Mouse (Mus musculus) Patski (cell line): ENCODE data around the gene Med28. TPM values are rescaled to one million over a fixed set of nuclear protein-coding genes. Genes with fewer than 3 reads are reported as not detected.

ENCODE experiments used
- ATAC-seq: fragments of 100-300 bp; one replicate; pipeline ENCODE4 v1.8.0; 2021
- CTCF ChIA-PET: fragments of 350-600 bp; sonication (Branson Sonifier 250); formaldehyde crosslinking; loops from one replicate; lab custom pipeline; 2022; ENCODE audit warnings: inconsistent platforms; lab: Charles Lee
- POLR2A ChIA-PET: fragments of 350-600 bp; sonication (Branson Sonifier 250); formaldehyde crosslinking; loops from one replicate; lab custom pipeline; 2022; ENCODE audit warnings: antibody characterized with exemption, inconsistent platforms; lab: Charles Lee
- DNase-seq: peaks from one replicate; pipeline ENCODE4 v3.0.0-alpha.2; 2011; ENCODE audit warnings: low read depth, low spot score
- H3K27me3 ChIP-seq: fragments of 371-371 bp; one replicate; pipeline ENCODE4 v1.5.1; 2021
- CTCF ChIP-seq: fragments of 100-300 bp; IDR thresholded peaks from one replicate; pipeline ENCODE4 v1.5.1; 2021
- in situ Hi-C: fragments of 300-500 bp; cut with MboI; formaldehyde crosslinking; loops from 3 replicates; pipeline ENCODE4 v1.11.1; 2018; ENCODE audit warnings: low pct_unique_long_range_greater_than_20kb, mixed read lengths
- polyA plus RNA-seq: library from polyadenylated mRNA; unstranded; gene quantifications from one replicate; pipeline ENCODE4 v1.2.3, GENCODE M21; 2021

Gene Med28
- polyA plus RNA-seq, 1 experiment from 2014 or later: 156 TPM

DNA sequence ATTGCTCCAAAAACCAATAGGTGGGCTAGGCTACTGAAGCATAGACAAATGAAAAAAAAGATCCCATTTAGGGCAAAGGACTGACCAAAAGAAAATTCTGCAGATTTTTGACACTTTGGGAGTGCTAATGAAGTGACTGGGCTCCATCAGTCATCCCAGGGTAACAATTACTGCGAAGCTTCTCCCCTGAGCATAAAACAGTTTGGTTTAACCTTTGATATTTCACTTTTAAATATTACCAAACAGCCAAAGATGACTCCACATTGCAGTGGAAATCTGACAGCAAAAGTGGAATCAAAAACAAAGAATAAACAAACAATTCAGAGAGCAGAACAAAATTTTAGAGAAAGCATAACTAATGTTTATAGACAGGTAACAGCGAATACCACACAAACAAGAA is 38.9 kb upstream of the Med28 start:
- DNase-seq (no peak), ATAC-seq (no peak)
- ChIA-PET POLR2A (no interaction called here), CTCF (interaction anchor here (1.4 to 1.8 kb wide), 3 partner anchors 10 to 187 kb away, joined by 3 to 4 read pairs (median 4); no protein-coding TSS in a partner anchor)
- in situ Hi-C loops: loop anchor here (25.0 kb wide), 1 partner anchor 381 kb away; the partner anchor contains the start of gene Lcorl
- TF ChIP-seq CTCF: no peak
- peaks cover 13% of the 10 kb centered on the region for H3K27me3 ChIP-seq

DNA sequence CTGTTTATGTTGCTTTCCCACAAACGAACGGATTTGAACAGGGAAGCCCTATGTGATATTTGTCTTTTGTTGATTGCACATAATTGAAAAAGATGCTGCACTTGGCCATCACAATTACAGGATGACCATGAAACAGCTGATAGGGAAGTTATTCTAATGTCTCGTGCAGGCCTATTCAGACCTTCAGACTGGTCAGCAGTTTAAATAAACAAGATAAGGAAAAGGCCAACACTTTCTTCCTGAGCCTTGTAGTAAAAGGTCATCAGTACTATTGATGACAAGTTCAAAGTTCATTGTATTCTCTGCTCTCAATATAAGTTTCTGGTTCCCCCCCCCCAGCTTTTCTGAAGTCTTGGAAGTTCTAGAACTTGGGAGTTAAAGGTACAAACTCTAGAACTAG is 37.4 kb upstream of the Med28 start:
- no peak for TF ChIP-seq CTCF
- no peak for DNase-seq
- in situ Hi-C loops: loop anchor here (25.0 kb wide), 1 partner anchor 380 kb away; the partner anchor contains the start of gene Lcorl
- no peak for ATAC-seq
- peaks cover 20% of the 10 kb centered on the region for H3K27me3 ChIP-seq
- ChIA-PET POLR2A (no interaction called here), CTCF (interaction anchor here (1.0 to 1.4 kb wide), 2 partner anchors 9 to 28 kb away, joined by 3 to 6 read pairs; no protein-coding TSS in a partner anchor)

DNA sequence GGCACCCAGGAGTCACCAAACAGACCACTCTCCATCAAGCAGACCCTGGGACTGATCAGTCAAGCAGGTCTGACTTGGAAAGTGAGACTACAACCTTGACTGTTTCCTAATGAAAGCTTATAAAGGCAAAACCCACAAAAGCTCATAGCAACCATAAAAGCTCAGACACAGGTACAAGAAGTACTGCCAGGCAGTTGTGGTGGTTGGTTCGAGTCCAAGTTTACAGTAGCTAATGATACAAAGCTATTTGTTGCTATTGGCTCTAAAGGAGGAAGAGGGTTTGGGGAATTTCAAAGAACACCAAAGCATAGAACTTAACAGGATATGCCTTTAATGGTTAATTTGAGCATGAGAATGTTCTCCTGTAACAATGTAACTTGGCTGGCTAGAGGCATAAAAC is 36.4 kb upstream of the Med28 start:
- no peak for DNase-seq
- CTCF ChIA-PET: interaction anchor here (1.0 to 1.5 kb wide), 3 partner anchors 8 to 26 kb away, joined by 3 to 6 read pairs (median 3); no protein-coding TSS in a partner anchor
- H3K27me3 ChIP-seq: peaks cover 31% of the 10 kb centered on the region
- no peak for TF ChIP-seq CTCF
- POLR2A ChIA-PET: no interaction called here
- ATAC-seq: no peak
- in situ Hi-C loops: loop anchor here (25.0 kb wide), 1 partner anchor 379 kb away; the partner anchor contains the start of gene Lcorl

DNA sequence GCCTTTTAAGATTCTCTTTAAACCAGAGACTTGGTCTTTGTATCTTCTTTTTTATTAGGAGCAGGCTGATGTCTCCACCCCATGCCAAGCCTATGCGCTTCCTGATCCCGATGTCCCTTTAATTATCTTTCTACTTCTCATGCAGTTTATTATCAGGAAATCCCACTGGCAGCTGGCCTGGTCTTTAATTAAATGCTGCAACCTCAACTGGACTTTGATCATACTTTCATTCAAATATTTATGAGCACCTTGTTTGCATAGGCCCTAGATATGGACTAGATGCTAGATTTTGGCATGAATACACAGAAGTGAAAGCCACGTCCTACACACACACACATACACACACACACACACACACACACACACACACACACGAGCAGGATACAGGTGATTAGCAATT is 28.3 kb upstream of the Med28 start:
- no peak for TF ChIP-seq CTCF
- CTCF ChIA-PET: interaction anchor here (1.1 to 2.5 kb wide), 3 partner anchors 9 to 15 kb away, joined by 4 to 6 read pairs (median 6); no protein-coding TSS in a partner anchor
- ATAC-seq (no peak), DNase-seq (no peak)
- in situ Hi-C loops: loop anchor here (25.0 kb wide), 1 partner anchor 371 kb away; the partner anchor contains the start of gene Lcorl
- POLR2A ChIA-PET: interaction anchor here (1.0 kb wide), 1 partner anchor 12 kb away, joined by 4 read pairs; no protein-coding TSS in a partner anchor
- peaks cover 32% of the 10 kb centered on the region for H3K27me3 ChIP-seq

DNA sequence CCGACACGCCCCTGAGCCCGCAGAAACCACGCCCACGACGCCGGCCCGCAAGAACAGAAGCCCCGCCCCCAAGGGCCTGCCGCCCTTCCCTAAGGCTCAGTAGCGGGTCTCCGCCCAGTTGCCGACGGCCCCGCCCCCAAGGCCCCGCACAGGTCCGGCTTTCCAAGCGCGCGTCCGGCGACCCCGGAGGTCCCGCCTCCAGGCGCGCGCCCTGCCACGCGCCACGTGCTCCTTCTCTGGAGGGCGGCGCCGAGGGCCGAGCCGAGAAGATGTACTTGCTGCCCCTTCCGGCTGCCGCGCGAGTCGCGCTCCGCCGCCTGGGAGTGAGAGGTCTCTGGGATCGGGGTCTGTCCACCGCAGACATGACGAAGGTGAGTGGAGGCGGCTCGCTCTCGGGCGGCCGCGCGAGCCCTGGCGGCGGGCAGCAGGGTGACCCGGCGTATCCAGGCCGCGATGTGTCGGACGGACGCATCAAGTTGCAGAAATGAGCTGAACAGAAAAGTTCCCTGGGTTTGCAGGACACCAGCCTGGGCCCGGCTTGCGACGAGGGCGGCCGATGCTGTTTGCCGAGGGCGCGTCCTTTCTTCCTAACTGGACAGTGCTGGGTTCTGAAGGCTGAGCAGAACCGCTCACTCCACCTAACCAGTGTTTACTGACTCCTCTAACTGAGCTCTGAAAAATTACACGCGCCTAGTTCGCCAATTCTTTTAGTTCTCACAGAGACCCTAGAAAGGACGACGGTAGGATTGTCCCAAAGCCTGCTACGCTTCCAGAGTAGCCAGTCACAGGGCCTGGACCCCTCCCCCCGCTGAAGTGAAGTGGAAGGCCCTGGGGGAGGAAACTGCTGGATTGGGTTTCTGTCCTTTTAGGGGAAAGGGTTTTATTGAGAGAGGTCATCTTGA is 26.6 kb upstream of the Med28 start, which contains the start of gene Lap3:
TSS of gene Lap3 (plus strand) at position 184 of the 902 bp plus-strand sequence.
- ATAC-seq (peak; percentile 88), DNase-seq (peak; percentile 56)
- H3K27me3 ChIP-seq: peaks cover 18% of the 10 kb centered on the region
- peak; percentile 80 for TF ChIP-seq CTCF
- ChIA-PET CTCF (interaction anchor here (1.4 kb wide), 1 partner anchor 20 kb away, joined by 3 read pairs; no protein-coding TSS in a partner anchor), POLR2A (interaction anchor here (0.6 to 0.9 kb wide), 2 partner anchors 15 to 174 kb away, joined by 3 read pairs; no protein-coding TSS in a partner anchor)
- in situ Hi-C loops: loop anchor here (25.0 kb wide), 1 partner anchor 369 kb away; the partner anchor contains the start of gene Lcorl

DNA sequence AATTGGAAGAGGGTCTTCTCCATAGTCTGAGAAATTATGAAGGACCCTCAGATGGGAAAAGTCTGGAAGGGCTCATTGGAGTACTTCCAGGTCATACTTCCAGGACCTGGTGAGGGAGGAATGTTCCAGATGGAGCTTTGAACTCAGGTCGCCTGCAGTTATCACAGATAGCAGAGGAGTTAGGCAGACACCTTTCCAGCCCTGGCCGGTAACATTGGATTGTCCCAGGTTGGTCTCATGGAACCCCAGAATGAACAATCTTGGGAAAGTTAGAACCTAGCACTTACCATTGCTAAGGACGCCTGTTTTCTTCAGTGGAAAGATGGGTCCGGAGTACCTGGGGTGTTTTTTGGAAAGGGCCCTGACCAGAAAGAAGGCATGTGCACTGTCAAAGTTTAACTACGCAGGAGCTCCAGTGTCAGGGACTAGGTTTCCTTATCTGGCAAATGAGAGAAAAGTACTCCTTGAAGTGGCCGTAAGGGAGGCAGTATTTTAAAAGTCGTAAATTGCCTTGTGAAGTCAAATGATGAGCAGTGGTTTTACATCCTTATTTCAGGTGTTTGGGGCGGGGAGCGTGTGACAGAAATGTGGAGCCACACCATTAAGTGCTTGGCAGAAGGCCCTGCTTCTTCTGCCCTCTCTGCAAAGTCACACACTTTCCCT is 25.8 kb upstream of the Med28 start:
- ChIA-PET POLR2A (interaction anchor here (0.6 to 0.9 kb wide), 2 partner anchors 16 to 174 kb away, joined by 3 read pairs; no protein-coding TSS in a partner anchor), CTCF (interaction anchor here (1.2 to 1.4 kb wide), 2 partner anchors 19 to 24 kb away, joined by 3 read pairs; no protein-coding TSS in a partner anchor)
- H3K27me3 ChIP-seq: peaks cover 10% of the 10 kb centered on the region
- DNase-seq: no peak
- no peak for TF ChIP-seq CTCF
- ATAC-seq: no peak
- in situ Hi-C loops: loop anchor here (25.0 kb wide), 1 partner anchor 368 kb away; the partner anchor contains the start of gene Lcorl

DNA sequence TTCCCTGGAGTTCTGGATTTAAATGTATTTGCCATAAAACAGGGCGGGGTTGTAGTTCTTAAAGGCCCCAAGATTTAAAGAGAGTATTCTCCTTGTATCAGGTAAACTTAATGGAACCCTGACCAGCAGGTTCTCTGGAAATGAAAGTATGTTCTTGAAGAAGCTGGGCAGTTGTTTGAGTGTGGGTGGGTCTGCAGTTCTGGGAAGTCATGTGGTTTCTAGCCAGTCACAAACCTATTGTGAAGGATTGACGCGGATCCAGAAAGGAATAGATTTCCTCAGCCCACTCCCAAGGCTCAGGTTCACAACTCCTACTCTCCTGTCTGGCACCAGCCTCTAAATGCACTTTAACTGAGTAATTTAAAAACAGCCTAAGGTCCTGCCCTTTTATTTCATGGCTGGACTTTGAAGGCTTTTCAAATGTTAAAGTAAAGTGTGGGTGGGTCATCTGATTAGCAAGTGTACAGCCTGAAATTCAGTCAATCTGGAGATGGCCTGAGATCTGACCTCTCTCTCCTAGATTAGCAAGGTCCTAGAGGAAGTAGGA is 24.5 kb upstream of the Med28 start:
- CTCF ChIA-PET: interaction anchor here (1.2 kb wide), 1 partner anchor 23 kb away, joined by 3 read pairs; no protein-coding TSS in a partner anchor

DNA sequence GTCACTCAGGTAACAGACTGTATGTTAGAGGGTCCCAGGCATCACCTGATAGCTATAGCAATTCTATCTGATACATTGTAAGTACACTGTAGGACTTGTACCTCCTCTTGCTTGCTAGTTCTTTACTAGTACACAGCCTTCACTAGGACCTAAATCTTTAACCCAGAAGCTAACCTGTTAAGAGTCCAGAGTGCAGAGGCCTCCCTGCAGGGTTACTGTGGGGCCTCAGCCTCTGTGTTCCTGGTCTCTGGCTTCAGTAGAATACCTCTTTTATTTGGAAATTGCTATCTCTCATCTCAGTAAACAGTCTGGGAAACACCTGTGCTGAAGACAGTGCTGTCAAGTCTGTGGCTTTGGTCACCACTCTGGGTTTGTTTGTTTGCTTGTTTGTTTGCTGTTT is 24.0 kb upstream of the Med28 start:
- ChIA-PET POLR2A (interaction anchor here (1.5 kb wide), 1 partner anchor 15 kb away, joined by 4 read pairs; no protein-coding TSS in a partner anchor), CTCF (interaction anchor here (0.7 kb wide), 1 partner anchor 12 kb away, joined by 3 read pairs; no protein-coding TSS in a partner anchor)
- ATAC-seq: no peak
- in situ Hi-C loops: loop anchor here (25.0 kb wide), 1 partner anchor 366 kb away; the partner anchor contains the start of gene Lcorl
- H3K27me3 ChIP-seq: no peaks in the 10 kb centered on the region
- TF ChIP-seq CTCF: no peak
- no peak for DNase-seq

More for the DNA sequence above, 24.5 kb upstream of the Med28 start:
- no peak for TF ChIP-seq CTCF
- H3K27me3 ChIP-seq: peaks cover 5% of the 10 kb centered on the region
- ATAC-seq (no peak), DNase-seq (no peak)
- POLR2A ChIA-PET: interaction anchor here (1.5 kb wide), 1 partner anchor 16 kb away, joined by 4 read pairs; no protein-coding TSS in a partner anchor
- in situ Hi-C loops: loop anchor here (25.0 kb wide), 1 partner anchor 367 kb away; the partner anchor contains the start of gene Lcorl

DNA sequence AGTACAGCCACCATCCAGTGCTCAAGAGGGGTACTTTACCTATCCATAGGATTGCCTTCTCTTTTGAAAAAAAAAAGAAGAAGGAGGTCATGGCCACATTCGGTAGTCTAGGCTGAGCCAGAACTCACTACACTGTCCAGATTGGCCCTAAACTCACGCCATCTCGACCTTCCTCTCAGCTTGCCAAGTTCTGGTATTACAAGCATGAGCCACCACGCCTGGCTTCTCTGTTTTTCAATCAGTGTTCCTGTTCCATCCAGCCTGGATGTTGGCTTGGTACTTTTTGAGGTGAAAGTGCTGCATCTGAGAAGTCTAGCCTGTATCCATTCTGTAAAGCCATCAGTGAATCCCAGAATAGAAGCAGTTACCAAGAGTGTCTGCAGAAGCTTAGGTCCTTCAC is 23.6 kb upstream of the Med28 start:
- TF ChIP-seq CTCF: no peak
- in situ Hi-C loops: loop anchor here (25.0 kb wide), 1 partner anchor 366 kb away; the partner anchor contains the start of gene Lcorl
- POLR2A ChIA-PET: interaction anchor here (1.5 kb wide), 1 partner anchor 15 kb away, joined by 4 read pairs; no protein-coding TSS in a partner anchor
- CTCF ChIA-PET: interaction anchor here (0.7 to 1.0 kb wide), 2 partner anchors 12 to 18 kb away, joined by 3 read pairs; no protein-coding TSS in a partner anchor
- no peak for ATAC-seq
- no peaks in the 10 kb centered on the region for H3K27me3 ChIP-seq
- no peak for DNase-seq
